In genomic region chr6:29716624-29717365, GRCm38 (mm10) we compare ENCODE assay signal across 18 mouse cellular contexts. TPM values are rescaled to one million over a fixed set of nuclear protein-coding genes. Genes with fewer than 3 reads are reported as not detected.
A peak's percentile ranks its signal among the peaks of the same experiment; 100 is the strongest.
DNase-seq lines count a peak whose midpoint lies in the region; ATAC-seq lines count a peak whose summit lies in the region.
"Had no signal": no experiment of that assay in that cellular context is flagged by ENCODE, and none has a peak within 500 bp of the region (broad histone marks: within the 10 kb centered on the region; RNA-seq: fewer than 3 reads in every experiment).

No protein-coding gene starts in this region.

- H3K9me3 ChIP-seq in neural tube, embryonic 15.5 days (replicated peaks), result no peaks in the 10 kb centered on the region
- no peaks in the 10 kb centered on the region for H3K9me3 ChIP-seq in intestine, embryonic 16.5 days (ENCODE audit: control insufficient read depth, low read length)
- H3K9me3 ChIP-seq: forebrain, embryonic 15.5 days; heart, embryonic 12.5 days; midbrain, embryonic 15.5 days had no signal

- WGBS in neural tube, embryonic 15.5 days, result 85% methylated on average over 10 of the region's 10 CpGs
- 53% methylated on average over 10 of the region's 10 CpGs for WGBS in intestine, embryonic 16.5 days

- peaks cover 29% of the 10 kb centered on the region for H3K4me1 ChIP-seq in neural tube, embryonic 15.5 days
- H3K4me1 ChIP-seq in intestine, embryonic 16.5 days (ENCODE audit: control insufficient read depth, insufficient read depth, low read length), result peaks cover 8% of the 10 kb centered on the region

- H3K4me3 ChIP-seq in neural tube, embryonic 15.5 days (replicated peaks), result no peak overlapping the region
- no peak overlapping the region for H3K4me3 ChIP-seq in intestine, embryonic 16.5 days (ENCODE audit: low read length)
- H3K4me3 ChIP-seq: forebrain, embryonic 15.5 days; gastrocnemius, adult 2 months; heart, embryonic 12.5 days; midbrain, embryonic 15.5 days had no signal

- H3K36me3 ChIP-seq in neural tube, embryonic 15.5 days, result no peaks in the 10 kb centered on the region
- H3K36me3 ChIP-seq in intestine, embryonic 16.5 days (ENCODE audit: control insufficient read depth, insufficient read depth, low read length), result no peaks in the 10 kb centered on the region
- H3K36me3 ChIP-seq: forebrain, embryonic 15.5 days; heart, embryonic 12.5 days; midbrain, embryonic 15.5 days had no signal

- H3K27me3 ChIP-seq in neural tube, embryonic 15.5 days (replicated peaks), result peaks cover 3% of the 10 kb centered on the region; the same call in 1 of the 2 replicates
- H3K27me3 ChIP-seq in intestine, embryonic 16.5 days (replicated peaks; ENCODE audit: control insufficient read depth, insufficient read depth, low read length), result no peaks in the 10 kb centered on the region
- H3K27me3 ChIP-seq: forebrain, embryonic 15.5 days had no signal

- ATAC-seq in neural tube, embryonic 15.5 days (ENCODE audit: low FRiP score), result no peak
- peak; percentile 53 for ATAC-seq in intestine, embryonic 16.5 days
- ATAC-seq: forebrain, embryonic 15.5 days; inflammation-experienced regulatory T-cells, adult 6 months had no signal

- H3K9ac ChIP-seq in neural tube, embryonic 15.5 days (replicated peaks), result no peak overlapping the region
- 0 out of 2 replicates have a peak overlapping the region, but pooled peaks have one; percentile 1 for H3K9ac ChIP-seq in intestine, embryonic 16.5 days (ENCODE audit: low read depth, low read length)
- H3K9ac ChIP-seq: forebrain, embryonic 15.5 days; heart, embryonic 12.5 days; midbrain, embryonic 15.5 days had no signal

- peak; percentile 84 for DNase-seq in heart, adult 11 months
- DNase-seq in heart, adult 18-20 months, result no peak
- DNase-seq in neural tube, embryonic 10.5 days (ENCODE audit: extremely low spot score, low spot score), result no peak
- DNase-seq in thymus, postnatal 14 days, result peak; percentile 47
- no peak for DNase-seq in spleen, postnatal 14 days (ENCODE audit: low spot score in 2 of 2)
- DNase-seq in adipocyte (ENCODE audit: low spot score), result no peak
- DNase-seq: B cell, adult 2 months; embryo, embryonic 11 days; gastrocnemius, adult 2 months; heart, postnatal 36 days; kidney, postnatal 36 days had no signal

- H3K4me2 ChIP-seq in neural tube, embryonic 15.5 days, result no peak overlapping the region
- no peak overlapping the region for H3K4me2 ChIP-seq in intestine, embryonic 16.5 days (ENCODE audit: low read depth, low read length)
- H3K4me2 ChIP-seq: heart, embryonic 12.5 days; liver, embryonic 11.5 days had no signal

- H3K27ac ChIP-seq in neural tube, embryonic 15.5 days (replicated peaks), result peak overlapping the region; percentile 69; the same call in 1 of the 2 replicates
- no peak overlapping the region for H3K27ac ChIP-seq in intestine, embryonic 16.5 days (ENCODE audit: low read length)
- H3K27ac ChIP-seq: gastrocnemius, adult 2 months had no signal

RNA-seq across cellular contexts. Expression of gene Smo, which starts 18.5 kb away (rescaled TPM):
- total RNA-seq in heart, adult 18-20 months (2021), result 1 to 10 TPM; 6.5 to 6.9 TPM
- polyA plus RNA-seq in neural tube, embryonic 15.5 days (2015; fragmentation: Nextera tagmentation; extraction: Ambion mirVana), result 10.8 and 18.3 TPM in 2 replicates
- 18.8 and 18.9 TPM in 2 replicates for polyA plus RNA-seq in intestine, embryonic 16.5 days (2015; fragmentation: Nextera tagmentation; extraction: Ambion mirVana)
- polyA plus RNA-seq: inflammation-experienced regulatory T-cells, adult 6 months had no signal

RNA-seq across cellular contexts. Expression of gene Tspan33, which starts 22.8 kb away (rescaled TPM):
- total RNA-seq in heart, adult 18-20 months (2021), result 1 to 10 TPM; 2.3 to 3.4 TPM
- polyA plus RNA-seq in neural tube, embryonic 15.5 days (2015; fragmentation: Nextera tagmentation; extraction: Ambion mirVana), result 11.0 and 12.9 TPM in 2 replicates
- polyA plus RNA-seq in intestine, embryonic 16.5 days (2015; fragmentation: Nextera tagmentation; extraction: Ambion mirVana), result 0.98 and 2.6 TPM in 2 replicates

RNA-seq across cellular contexts. Expression of gene Ahcyl2, which starts 51.0 kb away (rescaled TPM):
- 10 to 100 TPM; 21.8 to 24.2 TPM for total RNA-seq in heart, adult 18-20 months (2021)
- polyA plus RNA-seq in neural tube, embryonic 15.5 days (2015; fragmentation: Nextera tagmentation; extraction: Ambion mirVana), result 19.4 and 20.8 TPM in 2 replicates
- polyA plus RNA-seq in intestine, embryonic 16.5 days (2015; fragmentation: Nextera tagmentation; extraction: Ambion mirVana), result 80.5 and 91.5 TPM in 2 replicates

Comparison
In these comparisons a context has a peak if more than half of its experiments do, and no peak if none do; other contexts are left out.
1. DNase-seq: peak in heart, adult 11 months (single experiment) and thymus, postnatal 14 days (single experiment); none in heart, adult 18-20 months (0 of 2), neural tube, embryonic 10.5 days (single experiment), spleen, postnatal 14 days (0 of 2) and adipocyte (single experiment).